Mouse (Mus musculus) brown adipose tissue, adult 24 weeks (tissue): ENCODE data around the gene Nubp2. TPM values are rescaled to one million over a fixed set of nuclear protein-coding genes. Genes with fewer than 3 reads are reported as not detected.

Experiments
- polyA plus RNA-seq: library from polyadenylated mRNA; stranded (reverse); fragments of >200 nt; gene quantifications from 2 replicates; pipeline ENCODE4 v1.2.4, GENCODE M21; 2012; ENCODE audit not compliant: missing spikeins, insufficient read depth, insufficient read length

The Nubp2 gene
- polyA plus RNA-seq, 1 experiment: 40.4 TPM

Other genes with a start within 250 kb of the Nubp2 start
- gene Slc9a3r2, start 236.0 kb downstream of the Nubp2 start, polyA plus RNA-seq: 20.1 and 32.2 TPM in 2 replicates
- not detected in 2 replicates for gene Npw, start 227.9 kb downstream of the Nubp2 start, polyA plus RNA-seq
- 9.2 and 10.0 TPM in 2 replicates for gene Zfp598, start 216.7 kb downstream of the Nubp2 start, polyA plus RNA-seq
- gene Syngr3, start 196.4 kb downstream of the Nubp2 start, polyA plus RNA-seq: not detected in 2 replicates
- gene Gfer, start 190.2 kb downstream of the Nubp2 start, polyA plus RNA-seq: 32.8 and 36.9 TPM in 2 replicates
- 1.1 TPM in 1 of 2 replicates, not detected in the other for gene Noxo1, start 190.1 kb downstream of the Nubp2 start, polyA plus RNA-seq
- gene Tbl3, start 178.7 kb downstream of the Nubp2 start, polyA plus RNA-seq: 19.9 TPM in 2 replicates
- not detected in 2 replicates for gene Rnf151, start 168.3 kb downstream of the Nubp2 start, polyA plus RNA-seq
- 608 and 619 TPM in 2 replicates for gene Rps2, start 168.2 kb downstream of the Nubp2 start, polyA plus RNA-seq
- 1,098 and 1,103 TPM in 2 replicates for gene Ndufb10, start 161.9 kb downstream of the Nubp2 start, polyA plus RNA-seq
- gene Rpl3l, start 158.5 kb downstream of the Nubp2 start, polyA plus RNA-seq: 4.8 and 10.7 TPM in 2 replicates
- 109 and 114 TPM in 2 replicates for gene Msrb1, start 149.7 kb downstream of the Nubp2 start, polyA plus RNA-seq
- not detected in 2 replicates for gene Hs3st6, start 133.4 kb downstream of the Nubp2 start, polyA plus RNA-seq
- 1.4 and 1.9 TPM in 2 replicates for gene Meiob, start 82.1 kb downstream of the Nubp2 start, polyA plus RNA-seq
- gene Hagh, start 46.2 kb downstream of the Nubp2 start, polyA plus RNA-seq: 174 and 180 TPM in 2 replicates
- 73.7 and 89.2 TPM in 2 replicates for gene Fahd1, start 36.0 kb downstream of the Nubp2 start, polyA plus RNA-seq
- 2.0 and 2.4 TPM in 2 replicates for gene Igfals, start 20.4 kb downstream of the Nubp2 start, polyA plus RNA-seq
- gene Spsb3, start 294 bp upstream of the Nubp2 start, polyA plus RNA-seq: 25.6 and 29.9 TPM in 2 replicates
- gene Eme2, start 8.7 kb upstream of the Nubp2 start, polyA plus RNA-seq: 5.9 and 6.6 TPM in 2 replicates
- gene Mrps34, start 8.8 kb upstream of the Nubp2 start, polyA plus RNA-seq: 91.7 and 105 TPM in 2 replicates
- 26.0 and 28.7 TPM in 2 replicates for gene Nme3, start 10.2 kb upstream of the Nubp2 start, polyA plus RNA-seq
- 12.0 and 24.2 TPM in 2 replicates for gene Mapk8ip3, start 50.6 kb upstream of the Nubp2 start, polyA plus RNA-seq
- gene Jpt2, start 74.3 kb upstream of the Nubp2 start, polyA plus RNA-seq: 3.0 and 3.4 TPM in 2 replicates
- 4.2 and 4.8 TPM in 2 replicates for gene Cramp1l, start 129.4 kb upstream of the Nubp2 start, polyA plus RNA-seq
- 3.8 and 4.1 TPM in 2 replicates for gene Ift140, start 129.7 kb upstream of the Nubp2 start, polyA plus RNA-seq
- 13.1 and 22.6 TPM in 2 replicates for gene Tmem204, start 197.2 kb upstream of the Nubp2 start, polyA plus RNA-seq
- gene Telo2, start 229.6 kb upstream of the Nubp2 start, polyA plus RNA-seq: 10.1 and 12.9 TPM in 2 replicates
- not detected in 2 replicates for gene Ptx4, start 234.4 kb upstream of the Nubp2 start, polyA plus RNA-seq
- gene Clcn7, start 247.0 kb upstream of the Nubp2 start, polyA plus RNA-seq: 9.6 and 11.5 TPM in 2 replicates